Mouse (Mus musculus) adrenal gland, adult 2 months (tissue): ENCODE results near the gene Slc6a17. TPM values are rescaled to one million over a fixed set of nuclear protein-coding genes. Genes with fewer than 3 reads are reported as not detected.

Source experiments
- DNase-seq: peaks from one replicate; pipeline ENCODE4 v3.0.0; 2021
- polyA plus RNA-seq: library from polyadenylated mRNA; depleted of rRNA; stranded (reverse); fragments of >200 nt; gene quantifications from 2 replicates; pipeline ENCODE4 v1.2.3, GENCODE M21; 2012
- total RNA-seq, 2 experiments: library from RNA; stranded (reverse); gene quantifications; 2 replicates each; pipeline ENCODE4 v1.2.3; 2021

Slc6a17 gene
- total and polyA plus RNA-seq, 3 experiments: 1.8 to 13.3 (median 4.3) TPM

- DNase-seq: no peak
These were observed 6.7 kb upstream of the Slc6a17 start for GRCm38 (mm10) chr3:107524547-107524946.

- no peak for DNase-seq
These were observed 3.1 kb upstream of the Slc6a17 start for GRCm38 (mm10) chr3:107520931-107521330.

DNA sequence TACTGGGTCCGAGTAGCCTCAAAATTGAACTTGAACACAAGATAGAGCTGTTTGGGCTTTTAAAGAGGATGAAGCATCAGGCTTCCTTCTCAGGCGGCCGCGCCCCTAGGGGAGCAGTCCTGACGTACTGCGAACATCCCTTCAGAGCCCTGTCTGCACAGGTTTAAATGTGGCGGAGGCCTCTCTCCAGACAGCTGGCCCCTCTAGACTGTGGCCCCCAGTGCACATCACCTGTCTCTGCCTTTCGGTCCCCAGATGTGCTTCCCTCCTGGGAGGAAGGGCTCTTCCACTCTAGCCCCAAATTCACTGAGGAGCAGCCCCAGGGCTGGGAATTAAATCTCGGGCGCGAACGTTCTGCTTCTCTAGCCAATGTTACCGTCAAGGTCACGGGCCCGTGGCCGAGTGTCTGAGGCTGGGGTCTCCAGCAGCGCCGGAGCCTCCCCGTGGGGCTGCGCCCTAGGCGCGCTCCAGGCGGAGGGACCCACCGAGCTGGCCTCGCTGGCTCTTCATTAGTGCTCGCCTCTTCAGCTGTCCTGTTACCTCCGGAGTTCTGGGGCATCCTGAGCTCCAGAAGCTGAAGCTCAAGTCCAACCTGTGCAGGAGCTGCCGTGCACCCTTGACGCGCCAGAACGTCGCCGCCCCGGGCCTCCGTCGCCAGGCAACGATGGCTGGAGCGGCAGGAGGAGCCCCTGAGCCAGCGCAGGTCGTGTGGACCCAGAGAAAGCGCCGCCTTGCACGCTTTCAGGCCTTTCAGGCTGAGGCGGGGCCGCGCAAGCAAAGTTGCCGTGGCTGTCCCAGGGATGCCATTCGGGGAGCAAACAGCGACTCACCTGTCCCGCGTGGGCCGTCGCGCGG is 815 bp downstream of the Slc6a17 start:
- DNase-seq: peak; percentile 14

DNA sequence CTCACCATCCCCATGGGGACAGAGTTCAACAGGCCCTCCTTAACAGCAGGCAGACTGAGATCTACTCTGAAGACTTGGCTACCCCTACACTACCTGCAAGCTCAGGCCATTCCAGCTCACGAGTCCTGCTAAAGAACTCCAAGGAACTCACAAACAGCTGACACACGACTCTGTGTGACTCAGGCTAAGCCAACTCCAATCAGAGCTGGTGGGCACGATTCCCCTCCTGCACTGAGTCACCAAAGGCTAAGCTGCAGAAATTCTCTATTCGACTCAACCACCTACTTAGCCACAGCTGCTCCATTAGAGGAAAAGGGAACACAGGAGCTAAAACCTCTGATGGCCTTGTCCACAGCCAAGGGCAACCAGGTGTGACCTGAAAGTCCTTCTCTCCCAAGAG is 1.8 kb downstream of the Slc6a17 start:
- peak; percentile 13 for DNase-seq

DNA sequence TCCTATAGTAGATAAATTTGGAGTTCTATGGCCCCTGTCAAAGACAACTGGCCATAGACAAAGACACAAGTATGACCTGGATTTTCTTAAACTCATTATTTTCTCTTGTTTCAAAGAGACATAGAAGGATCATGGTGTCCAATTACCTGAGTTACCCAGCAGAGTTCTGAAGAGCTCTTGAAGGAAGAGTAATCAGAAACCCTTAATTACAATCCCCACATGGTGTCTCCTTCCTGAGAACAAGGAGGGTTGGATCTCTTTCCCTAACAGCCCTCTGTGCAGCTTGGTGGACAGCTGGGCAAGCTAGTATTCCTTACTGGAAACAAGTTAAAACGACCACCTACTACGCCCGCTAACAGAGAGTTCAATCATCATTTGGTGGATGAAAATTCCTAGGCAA is 6.4 kb downstream of the Slc6a17 start:
- no peak for DNase-seq

GRCm38 (mm10) chr3:107508696-107509095 is 9.1 kb downstream of the Slc6a17 start:
- DNase-seq: no peak

- DNase-seq: no peak
These were observed 9.9 kb downstream of the Slc6a17 start for GRCm38 (mm10) chr3:107507966-107508365.

DNA sequence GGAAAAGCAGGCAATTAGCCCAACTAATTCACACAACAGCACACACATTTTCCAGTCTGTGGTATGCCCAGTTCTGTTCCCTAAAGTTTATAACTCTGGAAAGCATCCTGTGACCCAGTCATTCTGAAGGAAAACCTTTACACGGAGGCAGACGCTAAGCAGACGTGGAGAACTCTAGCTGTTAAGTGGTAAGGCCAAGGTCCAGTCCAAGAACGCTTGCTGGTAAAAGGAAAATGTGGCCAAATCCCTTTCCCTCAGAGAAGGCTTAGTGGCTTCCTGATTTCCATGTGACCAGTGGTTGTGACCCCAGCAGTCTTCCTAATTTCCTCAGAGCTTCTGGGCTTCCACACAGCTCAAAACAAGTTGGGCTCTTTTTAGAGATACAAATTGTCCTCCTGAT is 11.3 kb downstream of the Slc6a17 start:
- no peak for DNase-seq

GRCm38 (mm10) chr3:107505464-107506367 is 12.1 kb downstream of the Slc6a17 start:
- DNase-seq: no peak

DNA sequence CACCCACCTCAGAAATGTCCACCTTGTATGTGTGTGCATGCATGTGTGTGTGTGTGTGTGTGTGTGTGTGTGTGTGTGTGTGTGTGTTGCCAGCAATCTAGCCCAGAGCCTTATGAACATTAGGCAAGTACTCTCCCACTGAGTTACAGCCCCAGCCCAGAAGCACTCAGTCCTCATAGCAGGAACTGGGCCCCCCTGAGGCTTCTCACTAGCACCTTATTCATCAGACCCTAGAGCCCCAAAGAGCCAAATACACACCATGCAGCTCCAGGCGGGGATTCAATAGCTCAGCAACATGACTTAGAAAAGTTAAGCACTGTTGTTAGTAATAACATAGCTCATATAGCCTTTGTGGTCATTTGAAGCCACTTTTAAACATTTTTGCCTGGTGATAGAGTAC is 13.3 kb downstream of the Slc6a17 start:
- no peak for DNase-seq

DNA sequence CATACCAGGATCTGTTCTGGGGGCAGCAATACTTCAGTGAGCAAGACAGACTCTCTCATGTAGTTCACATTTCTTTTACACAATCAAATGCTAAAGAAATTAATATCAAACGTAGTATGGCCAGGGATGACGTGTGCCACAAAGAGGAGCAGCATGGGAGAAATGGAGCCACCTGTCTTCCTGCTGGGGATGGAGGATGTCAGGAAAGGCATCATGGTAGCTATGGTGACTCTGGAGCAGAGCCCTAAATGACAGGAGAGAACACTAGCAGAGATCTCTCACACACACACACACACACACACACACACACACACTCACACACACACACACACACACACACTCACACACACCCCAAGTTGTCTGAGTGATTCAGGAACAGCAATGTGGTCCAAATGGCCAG is 14.1 kb downstream of the Slc6a17 start:
- no peak for DNase-seq

GRCm38 (mm10) chr3:107501702-107502151 is 16.1 kb downstream of the Slc6a17 start:
- peak; percentile 70 for DNase-seq

- no peak for DNase-seq
These were observed 17.5 kb downstream of the Slc6a17 start for GRCm38 (mm10) chr3:107500301-107500700.

DNA sequence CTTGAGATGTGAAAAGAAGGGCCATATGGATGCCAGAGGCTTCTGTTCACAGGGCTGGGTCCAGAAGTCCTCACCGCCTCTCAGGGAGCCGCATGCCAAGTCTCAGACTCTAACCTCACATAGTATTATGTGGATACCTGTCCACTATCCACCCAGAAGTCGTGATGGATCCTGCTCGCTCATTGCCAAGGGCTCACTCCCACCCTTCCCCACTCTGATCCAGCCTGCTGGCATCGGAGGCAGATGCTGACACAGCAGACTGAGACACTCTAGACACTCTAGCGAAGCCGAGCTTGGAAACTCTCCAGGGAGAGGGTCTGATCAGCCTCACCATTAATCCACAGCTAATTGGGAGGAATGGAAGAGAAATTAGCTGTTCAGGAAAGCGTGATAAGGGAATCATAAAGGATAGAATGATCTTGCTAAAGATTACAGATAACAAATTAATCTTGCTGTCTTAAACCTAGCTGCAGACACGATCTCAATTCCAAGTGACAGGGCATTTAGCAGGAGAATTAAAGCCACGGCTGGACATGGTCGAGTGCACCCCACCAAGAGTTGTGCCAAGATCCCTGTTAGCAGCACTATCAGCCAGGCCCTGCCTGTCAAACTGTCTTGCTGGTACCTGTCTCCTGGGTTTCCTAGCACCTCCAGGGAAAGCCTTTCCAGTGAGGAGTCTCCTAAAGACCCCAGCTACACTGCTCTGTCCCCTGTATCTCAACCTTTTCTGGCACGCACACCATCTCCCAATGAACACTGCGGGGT is 21.6 kb downstream of the Slc6a17 start:
- DNase-seq: no peak

DNA sequence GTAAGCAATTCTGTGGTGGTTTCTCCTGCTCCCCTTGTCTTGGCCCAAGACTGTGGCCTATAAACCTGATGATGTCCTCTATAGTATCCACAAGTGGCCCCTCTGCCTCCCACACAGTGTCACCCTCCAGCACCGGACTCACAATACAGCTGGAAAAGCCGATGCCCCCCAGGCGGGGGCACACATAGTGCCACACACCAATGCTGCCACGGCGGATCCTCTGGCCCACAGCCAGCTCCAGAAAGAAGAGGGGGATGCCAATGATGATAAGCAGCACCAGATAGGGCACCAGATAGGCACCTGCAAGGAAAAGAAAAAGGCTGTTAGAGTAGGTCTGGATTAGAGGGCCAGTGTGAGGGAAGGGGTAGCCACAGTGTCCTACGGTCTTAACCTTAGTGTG is 22.3 kb downstream of the Slc6a17 start:
- DNase-seq: no peak

DNA sequence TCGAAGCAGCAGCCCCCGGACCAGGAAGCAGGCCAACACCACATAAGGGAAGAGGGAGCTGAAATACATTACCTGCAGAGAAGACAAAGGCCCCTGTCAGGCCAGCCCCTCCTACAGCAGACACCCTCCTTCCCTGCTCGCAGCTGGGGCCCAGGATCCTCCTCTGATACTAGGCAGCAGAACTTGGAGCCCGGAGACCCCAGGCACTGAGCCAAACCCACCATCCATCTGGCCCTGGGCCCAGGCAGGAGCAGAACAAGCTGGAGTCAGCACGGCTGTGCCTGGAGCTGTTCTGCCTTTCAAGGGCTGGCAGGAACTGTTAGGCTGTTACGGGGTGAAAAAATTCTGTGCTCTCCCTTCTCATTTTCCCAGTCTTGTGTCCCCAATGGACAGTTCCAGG is 26.4 kb downstream of the Slc6a17 start:
- DNase-seq: no peak

GRCm38 (mm10) chr3:107488637-107489036 is 29.2 kb downstream of the Slc6a17 start:
- no peak for DNase-seq

GRCm38 (mm10) chr3:107483290-107483689 is 34.5 kb downstream of the Slc6a17 start:
- DNase-seq: no peak

DNA sequence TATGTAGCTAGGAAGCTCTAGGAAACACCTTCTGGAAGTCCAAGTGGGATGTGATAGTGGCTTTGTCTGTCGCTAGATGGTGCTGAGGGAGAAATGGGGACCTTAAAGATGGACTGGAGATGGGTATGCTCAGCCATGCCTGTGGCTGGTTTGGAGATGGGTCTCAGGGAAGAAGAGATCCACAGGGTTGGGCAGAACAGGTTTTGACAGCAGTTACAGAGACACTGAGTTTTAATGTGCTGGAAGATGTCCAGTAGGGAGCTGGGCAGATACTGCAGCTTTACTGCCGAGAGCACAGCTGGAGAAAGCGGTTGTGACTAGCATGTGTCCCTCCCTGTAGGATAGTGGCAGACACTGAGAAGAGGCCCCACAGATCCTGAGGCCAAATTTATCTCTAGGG is 37.2 kb downstream of the Slc6a17 start:
- no peak for DNase-seq

DNA sequence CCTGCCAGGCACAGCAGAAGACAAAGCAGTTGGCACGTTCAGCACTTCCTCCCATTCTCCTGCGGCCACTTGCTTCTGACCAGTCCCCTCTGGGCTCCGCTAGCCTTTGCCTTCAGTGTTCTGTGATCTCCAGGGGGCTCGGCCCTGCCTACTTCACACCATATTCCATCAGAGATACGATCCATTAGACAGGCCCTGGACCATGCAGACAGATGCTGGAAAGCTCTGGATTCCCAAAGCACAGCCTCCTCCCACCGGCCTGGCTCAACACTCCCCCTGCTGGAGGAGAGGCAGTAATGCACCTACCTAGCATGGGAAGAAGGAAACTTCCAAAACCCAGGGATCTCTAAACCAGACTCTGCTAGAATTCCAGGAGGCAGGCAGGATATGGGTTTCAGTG is 45.6 kb downstream of the Slc6a17 start:
- DNase-seq: peak; percentile 53

DNA sequence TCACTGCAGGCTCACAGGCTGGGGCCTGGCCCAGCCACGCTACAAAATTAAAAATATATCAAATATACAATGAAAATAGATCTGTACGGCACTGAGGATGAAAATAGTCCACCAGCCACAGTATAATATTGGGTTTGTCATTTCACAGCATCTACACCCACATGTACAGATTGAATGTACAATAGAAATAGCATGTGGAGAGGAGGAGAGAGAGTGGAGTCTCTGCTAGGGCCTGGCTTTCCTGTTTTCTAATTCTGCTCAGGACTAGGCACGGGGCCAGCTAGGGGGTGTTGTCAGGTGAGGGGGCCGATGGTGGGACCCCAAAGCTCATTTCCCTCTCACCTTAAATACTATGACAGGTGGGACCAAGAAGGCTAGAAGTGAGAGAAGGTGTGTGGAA is 48.8 kb downstream of the Slc6a17 start:
- no peak for DNase-seq

GRCm38 (mm10) chr3:107468106-107468505 is 49.7 kb downstream of the Slc6a17 start:
- DNase-seq: no peak
